In genomic region chr13:99320453-99320852, GRCm38 (mm10) we compare ENCODE assay signal across 20 mouse cellular contexts. TPM values are rescaled to one million over a fixed set of nuclear protein-coding genes. Genes with fewer than 3 reads are reported as not detected.
DNase-seq lines count a peak whose midpoint lies in the region; ATAC-seq lines count a peak whose summit lies in the region.
"Had no signal": no experiment of that assay in that cellular context is flagged by ENCODE, and none has a peak within 500 bp of the region (broad histone marks: within the 10 kb centered on the region; RNA-seq: fewer than 3 reads in every experiment).

No protein-coding gene starts in this region.

- H3K9ac ChIP-seq in heart, embryonic 12.5 days = no peak overlapping the region
- no peak overlapping the region for H3K9ac ChIP-seq in intestine, embryonic 16.5 days (ENCODE audit: low read depth, low read length)
- H3K9ac ChIP-seq: embryonic facial prominence, embryonic 13.5 days; embryonic facial prominence, embryonic 15.5 days; forebrain, embryonic 13.5 days; forebrain, embryonic 15.5 days; forebrain, postnatal 0 days had no signal

- no peaks in the 10 kb centered on the region for H3K9me3 ChIP-seq in heart, embryonic 12.5 days (replicated peaks)
- no peaks in the 10 kb centered on the region for H3K9me3 ChIP-seq in heart, embryonic 10.5 days
- no peaks in the 10 kb centered on the region for H3K9me3 ChIP-seq in intestine, embryonic 16.5 days (ENCODE audit: control insufficient read depth, low read length)
- H3K9me3 ChIP-seq: embryonic facial prominence, embryonic 13.5 days; embryonic facial prominence, embryonic 15.5 days; forebrain, embryonic 13.5 days; forebrain, embryonic 15.5 days had no signal

- no peak overlapping the region for H3K4me2 ChIP-seq in heart, embryonic 12.5 days
- no peak overlapping the region for H3K4me2 ChIP-seq in intestine, embryonic 16.5 days (ENCODE audit: low read depth, low read length)
- H3K4me2 ChIP-seq: embryonic facial prominence, embryonic 13.5 days; embryonic facial prominence, embryonic 15.5 days; forebrain, embryonic 13.5 days; forebrain, embryonic 15.5 days had no signal

- no peak overlapping the region for H3K4me3 ChIP-seq in heart, embryonic 12.5 days
- H3K4me3 ChIP-seq in heart, embryonic 10.5 days = no peak overlapping the region
- no peak overlapping the region for H3K4me3 ChIP-seq in intestine, embryonic 16.5 days (ENCODE audit: low read length)
- H3K4me3 ChIP-seq: embryonic facial prominence, embryonic 13.5 days; embryonic facial prominence, embryonic 15.5 days; forebrain, embryonic 13.5 days; forebrain, embryonic 15.5 days had no signal

- no peak for DNase-seq in heart, embryonic 10.5 days (ENCODE audit: low spot score)
- peak; percentile 78 for DNase-seq in large intestine, adult 2 months (ENCODE audit: low read depth, low spot score)
- no peak for DNase-seq in kidney, postnatal 25 days
- DNase-seq: adrenal gland, adult 2 months; adrenal gland, postnatal 10 days; adrenal gland, postnatal 25 days; cerebellum, adult 11 months; cerebellum, adult 18-20 months; cerebellum, adult 8-10 months; cerebellum, adult 9-11 months; cerebellum, postnatal 14 days; cerebellum, postnatal 36 days; embryo, embryonic 11 days; forebrain, postnatal 0 days had no signal

- WGBS in heart, embryonic 12.5 days = 89% methylated on average over 7 of the region's 7 CpGs
- 92% methylated on average over 7 of the region's 7 CpGs for WGBS in heart, embryonic 10.5 days
- 82% methylated on average over 7 of the region's 7 CpGs for WGBS in intestine, embryonic 16.5 days
- 34% methylated on average over 7 of the region's 7 CpGs for WGBS in large intestine, adult 2 months

- H3K27me3 ChIP-seq in heart, embryonic 12.5 days (replicated peaks) = no peaks in the 10 kb centered on the region
- no peaks in the 10 kb centered on the region for H3K27me3 ChIP-seq in heart, embryonic 10.5 days (ENCODE audit: insufficient read depth, poor library complexity, severe bottlenecking)
- no peaks in the 10 kb centered on the region; the same call in 1 of the 2 replicates for H3K27me3 ChIP-seq in intestine, embryonic 16.5 days (replicated peaks; ENCODE audit: control insufficient read depth, insufficient read depth, low read length)
- H3K27me3 ChIP-seq: embryonic facial prominence, embryonic 13.5 days; embryonic facial prominence, embryonic 15.5 days; forebrain, embryonic 13.5 days; forebrain, embryonic 15.5 days had no signal

- H3K36me3 ChIP-seq in heart, embryonic 12.5 days = peaks cover 62% of the 10 kb centered on the region
- peaks cover 55% of the 10 kb centered on the region for H3K36me3 ChIP-seq in heart, embryonic 10.5 days
- H3K36me3 ChIP-seq in intestine, embryonic 16.5 days (ENCODE audit: control insufficient read depth, insufficient read depth, low read length) = peaks cover 12% of the 10 kb centered on the region; the same call in 1 of the 2 replicates

- no peak overlapping the region for H3K27ac ChIP-seq in heart, embryonic 12.5 days (ENCODE audit: poor library complexity, severe bottlenecking)
- no peak overlapping the region for H3K27ac ChIP-seq in heart, embryonic 10.5 days
- no peak overlapping the region for H3K27ac ChIP-seq in intestine, embryonic 16.5 days (ENCODE audit: low read length)
- H3K27ac ChIP-seq: embryonic facial prominence, embryonic 13.5 days; embryonic facial prominence, embryonic 15.5 days; forebrain, embryonic 13.5 days; forebrain, embryonic 15.5 days had no signal

- peaks cover 10% of the 10 kb centered on the region for H3K4me1 ChIP-seq in heart, embryonic 12.5 days (replicated peaks)
- H3K4me1 ChIP-seq in heart, embryonic 10.5 days = no peaks in the 10 kb centered on the region; the same call in 1 of the 2 replicates
- H3K4me1 ChIP-seq in intestine, embryonic 16.5 days (ENCODE audit: control insufficient read depth, insufficient read depth, low read length) = no peaks in the 10 kb centered on the region
- H3K4me1 ChIP-seq: embryonic facial prominence, embryonic 13.5 days; forebrain, embryonic 13.5 days; forebrain, embryonic 15.5 days had no signal

- 0 out of 2 replicates have a peak, but pooled peaks have one; percentile 18 for ATAC-seq in heart, embryonic 12.5 days (ENCODE audit: insufficient number of reproducible peaks, low FRiP score)
- peak; percentile 46 for ATAC-seq in intestine, embryonic 16.5 days
- ATAC-seq: forebrain, embryonic 13.5 days; forebrain, embryonic 15.5 days; forebrain, postnatal 0 days had no signal

RNA-seq across cellular contexts. Expression of gene Ptcd2, which starts 24.1 kb away (rescaled TPM):
- 56.0 and 56.3 TPM in 2 replicates for polyA plus RNA-seq in heart, embryonic 12.5 days (2016; fragmentation: Nextera tagmentation; extraction: Ambion mirVana)
- polyA plus RNA-seq in heart, embryonic 10.5 days (2016; fragmentation: Nextera tagmentation; extraction: Ambion mirVana) = 57.9 and 60.2 TPM in 2 replicates
- polyA plus RNA-seq in intestine, embryonic 16.5 days (2015; fragmentation: Nextera tagmentation; extraction: Ambion mirVana) = 59.4 and 63.4 TPM in 2 replicates
- polyA plus RNA-seq in large intestine, adult 2 months (2012; rRNA removed) = 19.0 and 20.8 TPM in 2 replicates

RNA-seq across cellular contexts. Expression of gene Mrps27, which starts 24.1 kb away (rescaled TPM):
- 72.6 and 73.0 TPM in 2 replicates for polyA plus RNA-seq in heart, embryonic 12.5 days (2016; fragmentation: Nextera tagmentation; extraction: Ambion mirVana)
- 93.6 and 96.0 TPM in 2 replicates for polyA plus RNA-seq in heart, embryonic 10.5 days (2016; fragmentation: Nextera tagmentation; extraction: Ambion mirVana)
- 66.0 and 76.1 TPM in 2 replicates for polyA plus RNA-seq in intestine, embryonic 16.5 days (2015; fragmentation: Nextera tagmentation; extraction: Ambion mirVana)
- polyA plus RNA-seq in large intestine, adult 2 months (2012; rRNA removed) = 18.2 and 21.7 TPM in 2 replicates
